Mouse (Mus musculus) neural tube, embryonic 10.5 days (tissue): Measurements from ENCODE around the gene Dlat.
"Not testable (repeated sequence)": the region's sequence is repeated elsewhere in the genome, so short reads cannot be mapped to it uniquely, and the experiment has no call there.

Source experiments
- DNase-seq: peaks from one replicate; pipeline ENCODE4 v3.0.0-alpha.2; 2017; ENCODE audit warnings: low spot score; ENCODE audit errors: extremely low spot score

Dlat gene

DNA sequence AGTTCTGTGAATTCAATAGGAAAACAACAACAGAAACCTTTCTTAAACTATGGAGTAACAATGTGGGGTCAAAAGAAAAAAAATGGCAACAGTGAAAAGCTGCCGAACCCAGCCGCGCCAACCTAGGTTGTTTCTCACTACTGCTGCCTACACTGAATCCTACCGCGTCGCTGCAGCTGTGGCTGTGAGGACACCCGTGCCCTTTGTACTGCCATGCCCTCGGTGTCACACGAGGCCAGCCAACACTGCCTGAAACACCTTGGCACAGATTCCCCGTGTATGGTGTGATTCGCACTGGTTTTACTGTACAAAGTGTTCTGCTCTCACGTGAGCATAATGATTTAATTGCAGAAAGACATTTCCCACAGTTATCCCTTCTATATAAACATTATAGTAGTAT is 851 bp upstream of the Dlat start:
- peak; percentile 32 for DNase-seq

DNA sequence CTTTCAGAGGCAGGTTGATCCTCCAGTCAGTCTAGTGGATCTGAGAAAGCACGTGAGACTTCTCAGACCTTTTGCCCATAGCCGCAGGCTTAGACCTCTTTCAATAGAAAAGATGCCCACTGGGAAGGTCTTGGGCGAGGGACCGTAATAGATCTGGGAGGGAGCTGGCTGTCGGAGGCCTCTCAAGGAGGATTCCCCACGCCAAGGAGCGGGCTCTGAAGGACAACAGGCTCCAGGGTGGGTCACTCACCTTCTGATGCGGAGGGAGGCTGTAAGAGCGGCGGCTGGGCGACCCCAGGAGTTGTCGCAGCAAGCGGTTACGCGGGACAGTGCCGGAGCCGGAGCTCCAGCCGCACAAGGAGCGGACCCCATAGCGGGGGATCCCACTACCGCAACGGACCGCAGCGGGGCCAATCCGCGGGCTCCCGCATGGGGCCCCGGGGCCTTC is 615 bp downstream of the Dlat start:
- DNase-seq = no peak

GRCm38 (mm10) chr9:50658391-50658790 is 1.2 kb downstream of the Dlat start:
- no peak for DNase-seq

DNA sequence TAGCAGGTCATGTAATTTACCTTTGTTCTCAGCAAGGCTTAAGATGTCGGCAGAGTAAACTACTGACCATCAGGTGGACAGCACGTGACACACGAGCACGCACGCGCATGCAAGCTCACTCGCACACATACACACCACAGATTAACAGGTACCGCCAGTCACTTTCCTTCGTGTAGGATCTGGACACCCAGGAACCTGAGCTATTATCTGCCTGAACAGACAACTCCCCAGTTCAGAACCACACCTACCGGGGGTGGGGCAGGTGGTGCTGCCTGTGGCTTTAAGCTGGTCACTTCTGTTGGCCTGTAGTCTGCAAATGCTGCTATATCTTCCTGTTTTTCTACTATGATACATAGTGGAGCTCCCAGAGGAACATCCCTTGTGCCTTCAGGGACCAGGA is 9.1 kb downstream of the Dlat start:
- no peak for DNase-seq

GRCm38 (mm10) chr9:50646826-50647370 is 12.7 kb downstream of the Dlat start:
- no peak for DNase-seq

- no peak for DNase-seq
Observed at GRCm38 (mm10) chr9:50634270-50634669, 25.3 kb downstream of the Dlat start.

DNA sequence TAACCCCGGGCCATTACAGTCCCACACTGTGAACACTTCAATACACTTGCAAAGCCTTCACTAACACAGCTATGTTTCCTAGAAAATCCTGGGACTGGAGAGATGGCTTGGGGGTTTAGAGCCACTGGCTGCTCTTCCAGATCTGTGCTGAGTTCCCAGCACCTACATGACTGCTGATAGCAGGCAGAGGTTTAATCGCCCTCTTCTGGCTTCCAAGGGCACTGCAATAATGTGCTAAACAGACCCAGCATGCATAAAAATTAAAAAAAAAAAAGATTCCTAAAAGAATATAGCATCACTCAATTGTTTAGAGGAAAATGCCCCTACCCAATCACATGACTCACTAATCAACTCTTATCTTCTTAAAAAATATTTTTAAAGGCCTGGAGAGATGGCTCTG is 26.5 kb downstream of the Dlat start:
- DNase-seq = no peak

GRCm38 (mm10) chr9:50632016-50632688 is 27.4 kb downstream of the Dlat start:
- DNase-seq = no peak

DNA sequence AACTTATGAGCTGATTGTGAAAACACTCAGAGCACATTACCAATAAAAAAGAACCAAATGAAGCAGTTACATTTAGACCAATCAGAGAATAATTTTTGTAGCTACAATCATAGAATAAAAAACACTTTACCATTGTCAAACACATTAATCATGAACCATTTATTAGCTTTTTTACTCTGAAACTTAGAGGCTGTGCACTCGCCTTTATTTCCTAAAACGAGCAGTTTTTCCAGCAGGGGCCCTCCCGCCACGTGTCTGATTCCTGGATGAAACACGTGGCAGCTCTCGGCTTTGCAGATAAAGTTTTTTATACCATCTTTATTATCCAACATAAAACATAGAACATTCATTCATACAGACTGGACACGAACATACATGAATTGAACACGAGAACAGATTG is 28.7 kb downstream of the Dlat start:
- DNase-seq = not testable (repeated sequence)

GRCm38 (mm10) chr9:50617794-50618330 is 41.7 kb downstream of the Dlat start:
- no peak for DNase-seq

GRCm38 (mm10) chr9:50616766-50617603 is 42.6 kb downstream of the Dlat start, which contains the start of the genes Pih1d2 and Nkapd1:
TSS of gene Pih1d2 (plus strand) at chr9:50617321.
TSS of gene Nkapd1 (minus strand) at chr9:50617464.
- DNase-seq = peak; percentile 89

- no peak for DNase-seq
Observed at GRCm38 (mm10) chr9:50616161-50616560, 43.4 kb downstream of the Dlat start.

DNA sequence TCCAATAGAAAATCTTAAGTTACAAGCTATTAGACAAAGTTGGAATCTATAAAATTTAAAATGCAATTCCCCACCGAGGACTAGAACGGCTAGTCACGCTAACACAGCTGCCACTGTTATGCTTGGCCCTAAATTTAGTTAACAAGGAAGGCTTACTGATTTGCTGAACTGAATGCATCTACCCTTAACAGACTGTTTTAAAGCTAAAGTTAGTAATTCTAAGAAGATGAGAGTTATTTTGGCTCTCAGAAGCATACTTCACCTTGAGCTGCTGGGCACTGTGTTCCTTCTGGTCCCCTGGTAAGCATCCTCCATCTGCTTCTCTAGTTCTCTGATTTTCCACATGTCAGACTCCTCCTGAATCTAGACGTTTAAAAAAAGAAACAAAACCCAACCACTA is 47.5 kb downstream of the Dlat start:
- DNase-seq = no peak

DNA sequence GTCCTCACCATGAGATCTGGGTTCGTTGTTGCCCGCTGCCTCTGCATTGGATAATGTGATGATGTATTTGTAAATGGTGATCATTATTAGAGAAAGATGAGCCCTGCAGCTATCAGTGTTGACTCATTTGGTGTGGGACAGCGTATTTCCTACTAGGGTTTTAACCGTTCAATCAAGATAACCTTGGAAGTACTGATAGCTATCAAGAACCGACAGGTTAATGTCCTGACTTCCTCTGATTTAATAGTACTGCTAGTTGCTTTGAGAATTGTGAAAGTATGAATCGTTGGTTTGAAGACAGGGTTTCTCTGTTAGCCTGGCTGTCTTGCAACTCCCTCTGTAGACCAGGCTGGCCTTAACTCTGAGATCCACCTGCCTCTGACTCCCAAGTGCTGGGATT is 55.2 kb downstream of the Dlat start:
- DNase-seq = no peak

DNA sequence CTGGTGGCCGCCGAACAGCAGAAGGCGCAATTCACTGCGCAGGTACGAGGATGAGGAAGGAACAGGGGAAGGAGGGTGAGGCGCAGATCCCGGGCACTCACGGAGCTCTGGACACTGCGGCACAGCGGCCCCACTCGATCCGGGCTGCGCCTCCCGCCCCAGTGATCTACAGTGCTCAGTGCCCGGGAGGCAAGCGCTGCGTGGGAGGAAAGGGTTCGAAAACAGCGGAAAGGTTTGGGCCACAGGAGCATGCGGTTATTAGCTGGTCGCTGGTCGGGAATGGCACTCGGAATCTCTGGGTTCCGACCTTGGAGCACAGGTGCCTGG is 55.6 kb downstream of the Dlat start:
- DNase-seq = no peak

GRCm38 (mm10) chr9:50603189-50603997 is 56.2 kb downstream of the Dlat start, which contains the start of the genes Sdhd and Timm8b:
TSS of gene Sdhd (minus strand) at chr9:50603812.
TSS of gene Timm8b (plus strand) at chr9:50603910.
- peak; percentile 90 for DNase-seq

- DNase-seq = no peak
Observed at GRCm38 (mm10) chr9:50602055-50602845, 57.3 kb downstream of the Dlat start.

DNA sequence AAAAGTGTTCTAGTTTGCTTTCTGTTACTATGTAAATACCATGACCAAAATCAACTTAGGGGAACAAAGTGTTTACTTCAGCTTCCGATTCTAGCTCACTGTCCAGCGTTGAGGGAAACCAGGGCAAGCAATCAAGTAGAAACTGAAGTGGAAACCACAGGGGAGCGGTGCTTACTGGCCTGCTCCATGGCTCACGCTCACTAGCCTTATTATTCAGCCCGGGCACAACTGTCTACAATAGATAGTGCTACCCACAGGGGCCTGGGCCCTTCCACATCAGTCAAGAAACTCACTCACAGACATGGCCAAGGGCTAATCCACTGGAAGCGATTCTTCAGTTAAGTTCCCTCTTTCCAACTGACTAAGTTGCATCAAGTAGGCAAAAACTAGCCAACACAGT is 58.0 kb downstream of the Dlat start:
- DNase-seq = no peak

DNA sequence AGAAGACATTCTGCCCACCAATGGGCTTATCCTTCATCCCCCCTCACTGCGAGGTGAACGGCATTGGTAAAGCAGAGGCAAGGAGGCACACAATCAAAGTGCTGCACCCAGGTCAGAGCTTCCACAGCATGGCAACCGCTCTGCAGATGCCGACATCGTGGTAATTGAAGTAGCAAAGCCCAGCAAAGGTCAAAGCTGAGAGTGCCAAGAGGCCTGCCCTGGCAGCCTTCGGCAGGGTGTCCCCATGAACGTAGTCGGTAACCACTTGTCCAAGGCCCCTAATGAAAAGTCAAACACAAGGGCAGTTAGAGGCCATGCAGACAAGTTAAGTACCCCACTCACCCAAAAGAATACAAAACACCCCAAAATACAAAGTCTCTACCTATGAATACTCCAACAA is 62.6 kb downstream of the Dlat start:
- no peak for DNase-seq

- DNase-seq = no peak
Observed at GRCm38 (mm10) chr9:50594794-50595417, 64.7 kb downstream of the Dlat start.
